Mouse (Mus musculus): ENCODE results near the gene Nlrp6. TPM values are rescaled to one million over a fixed set of nuclear protein-coding genes. Genes with fewer than 3 reads are reported as not detected.

Gene Nlrp6
- polyA plus RNA-seq, 1 experiment from 2014 or later: 0.08 TPM

GRCm38 (mm10) chr7:140900220-140900619 lies 20.5 kb upstream of the Nlrp6 start, which contains the start of gene Cox8b:
TSS of gene Cox8b (minus strand) at chr7:140900446.
- WGBS: 64% methylated on average over 10 of the region's 10 CpGs
- Histone ChIP-seq H3K27me3 (ENCODE audit: insufficient read depth, low read length) (no peaks in the 10 kb centered on the region), H3K4me2 (no peak within 1 kb of the TSS), H3K36me3 (ENCODE audit: insufficient read depth) (peaks cover 40% of the 10 kb centered on the region), H3K4me1 (ENCODE audit: insufficient read depth) (no peaks in the 10 kb centered on the region), H3K9ac (no peak within 1 kb of the TSS; the same call in 1 of the 2 replicates), H3K27ac (ENCODE audit: low read depth) (no peak within 1 kb of the TSS), H3K4me3 (ENCODE audit: low read depth, low read length) (no peak within 1 kb of the TSS), H3K9me3 (ENCODE audit: low read depth, low read length) (no peaks in the 10 kb centered on the region)
- TF ChIP-seq CTCF (IDR thresholded peaks at IDR 0.05; ENCODE audit: low read depth): no peak
- DNase-seq: peak; percentile 8
- no peak for ATAC-seq (ENCODE audit: insufficient read depth)

- no peak for DNase-seq
- no peaks in the 10 kb centered on the region for H3K4me1 ChIP-seq (ENCODE audit: insufficient read depth)
- WGBS: 73% methylated on average over 15 of the region's 15 CpGs
Measured at GRCm38 (mm10) chr7:140902036-140902875, 18.4 kb upstream of the Nlrp6 start.

GRCm38 (mm10) chr7:140903212-140903611 lies 17.5 kb upstream of the Nlrp6 start:
- peak; percentile 96 for TF ChIP-seq CTCF (IDR thresholded peaks at IDR 0.05; ENCODE audit: low read depth)

More at GRCm38 (mm10) chr7:140902036-140902875, 18.4 kb upstream of the Nlrp6 start:
- Histone ChIP-seq H3K4me2 (no peak overlapping the region), H3K27ac (ENCODE audit: low read depth) (no peak overlapping the region), H3K9me3 (ENCODE audit: low read depth, low read length) (no peaks in the 10 kb centered on the region), H3K36me3 (ENCODE audit: insufficient read depth) (peaks cover 23% of the 10 kb centered on the region), H3K27me3 (ENCODE audit: insufficient read depth, low read length) (no peaks in the 10 kb centered on the region), H3K9ac (no peak overlapping the region), H3K4me3 (ENCODE audit: low read depth, low read length) (no peak overlapping the region)
- no peak for ATAC-seq (ENCODE audit: insufficient read depth)
- no peak for TF ChIP-seq CTCF (IDR thresholded peaks at IDR 0.05; ENCODE audit: low read depth)

GRCm38 (mm10) chr7:140905642-140906081 lies 15.0 kb upstream of the Nlrp6 start:
- Histone ChIP-seq H3K4me1 (ENCODE audit: insufficient read depth) (no peaks in the 10 kb centered on the region), H3K9me3 (ENCODE audit: low read depth, low read length) (no peaks in the 10 kb centered on the region), H3K9ac (no peak overlapping the region), H3K4me2 (no peak overlapping the region), H3K27me3 (ENCODE audit: insufficient read depth, low read length) (no peaks in the 10 kb centered on the region), H3K27ac (ENCODE audit: low read depth) (no peak overlapping the region), H3K4me3 (ENCODE audit: low read depth, low read length) (no peak overlapping the region), H3K36me3 (ENCODE audit: insufficient read depth) (no peaks in the 10 kb centered on the region)
- WGBS: 74% methylated on average over 2 of the region's 2 CpGs
- no peak for DNase-seq
- no peak for TF ChIP-seq CTCF (IDR thresholded peaks at IDR 0.05; ENCODE audit: low read depth)
- ATAC-seq (ENCODE audit: insufficient read depth): no peak

More at GRCm38 (mm10) chr7:140903212-140903611, 17.5 kb upstream of the Nlrp6 start:
- no peak overlapping the region for H3K4me2 ChIP-seq
- no peak overlapping the region for H3K27ac ChIP-seq (ENCODE audit: low read depth)
- H3K4me1 ChIP-seq (ENCODE audit: insufficient read depth): no peaks in the 10 kb centered on the region
- H3K9me3 ChIP-seq (ENCODE audit: low read depth, low read length): no peaks in the 10 kb centered on the region
- no peak overlapping the region for H3K9ac ChIP-seq
- 22% methylated on average over 13 of the region's 13 CpGs for WGBS
- H3K36me3 ChIP-seq (ENCODE audit: insufficient read depth): peaks cover 14% of the 10 kb centered on the region
- DNase-seq: peak; percentile 88
- no peak overlapping the region for H3K4me3 ChIP-seq (ENCODE audit: low read depth, low read length)
- no peaks in the 10 kb centered on the region for H3K27me3 ChIP-seq (ENCODE audit: insufficient read depth, low read length)
- ATAC-seq (ENCODE audit: insufficient read depth): peak; percentile 68; the same call in 1 of the 2 replicates

- H3K4me3 ChIP-seq (ENCODE audit: low read depth, low read length): no peak overlapping the region
- no peaks in the 10 kb centered on the region for H3K27me3 ChIP-seq (ENCODE audit: insufficient read depth, low read length)
- no peak overlapping the region for H3K9ac ChIP-seq
- DNase-seq: no peak
- H3K4me2 ChIP-seq: no peak overlapping the region
- H3K4me1 ChIP-seq (ENCODE audit: insufficient read depth): no peaks in the 10 kb centered on the region
- WGBS: 66% methylated on average over 13 of the region's 13 CpGs
- H3K36me3 ChIP-seq (ENCODE audit: insufficient read depth): no peaks in the 10 kb centered on the region
- H3K27ac ChIP-seq (ENCODE audit: low read depth): no peak overlapping the region
- H3K9me3 ChIP-seq (ENCODE audit: low read depth, low read length): no peaks in the 10 kb centered on the region
- no peak for TF ChIP-seq CTCF (IDR thresholded peaks at IDR 0.05; ENCODE audit: low read depth)
- no peak for ATAC-seq (ENCODE audit: insufficient read depth)
Measured at GRCm38 (mm10) chr7:140907131-140907530, 13.6 kb upstream of the Nlrp6 start.

GRCm38 (mm10) chr7:140907697-140908096 lies 13.0 kb upstream of the Nlrp6 start:
- Histone ChIP-seq H3K4me3 (ENCODE audit: low read depth, low read length) (no peak overlapping the region), H3K4me1 (ENCODE audit: insufficient read depth) (no peaks in the 10 kb centered on the region), H3K27ac (ENCODE audit: low read depth) (no peak overlapping the region), H3K27me3 (ENCODE audit: insufficient read depth, low read length) (no peaks in the 10 kb centered on the region), H3K36me3 (ENCODE audit: insufficient read depth) (no peaks in the 10 kb centered on the region), H3K4me2 (no peak overlapping the region), H3K9me3 (ENCODE audit: low read depth, low read length) (no peaks in the 10 kb centered on the region), H3K9ac (no peak overlapping the region)
- ATAC-seq (ENCODE audit: insufficient read depth): no peak
- no peak for DNase-seq
- peak; percentile 23; the same call in 1 of the 2 replicates for TF ChIP-seq CTCF (IDR thresholded peaks at IDR 0.05; ENCODE audit: low read depth)
- whole genome bisulfite sequencing: 79% methylated on average over 7 of the region's 7 CpGs

GRCm38 (mm10) chr7:140908181-140908580 lies 12.5 kb upstream of the Nlrp6 start:
- no peaks in the 10 kb centered on the region for H3K36me3 ChIP-seq (ENCODE audit: insufficient read depth)
- no peaks in the 10 kb centered on the region for H3K4me1 ChIP-seq (ENCODE audit: insufficient read depth)
- 45% methylated on average over 7 of the region's 7 CpGs for WGBS
- H3K27ac ChIP-seq (ENCODE audit: low read depth): no peak overlapping the region
- no peak for TF ChIP-seq CTCF (IDR thresholded peaks at IDR 0.05; ENCODE audit: low read depth)
- no peaks in the 10 kb centered on the region for H3K9me3 ChIP-seq (ENCODE audit: low read depth, low read length)
- H3K27me3 ChIP-seq (ENCODE audit: insufficient read depth, low read length): no peaks in the 10 kb centered on the region
- H3K4me3 ChIP-seq (ENCODE audit: low read depth, low read length): peak overlapping the region; percentile 40; the same call in 1 of the 2 replicates
- peak overlapping the region; percentile 93 for H3K4me2 ChIP-seq
- H3K9ac ChIP-seq: no peak overlapping the region
- ATAC-seq (ENCODE audit: insufficient read depth): 0 out of 2 replicates have a peak, but pooled peaks have one; percentile 5
- no peak for DNase-seq
